Mouse (Mus musculus) embryonic fibroblast, embryonic 13.5 days (primary cell): ENCODE measurements around the gene Lrrc51.

Experiments used
- CTCF ChIP-seq: IDR thresholded peaks from 2 replicates; pipeline ENCODE4 v1.5.1; 2011; ENCODE audit warnings: mild to moderate bottlenecking, control low read depth, low read length, moderate library complexity, borderline replicate concordance; ENCODE audit not compliant: insufficient read depth
- POLR2A ChIP-seq: IDR thresholded peaks from 2 replicates; pipeline ENCODE4 v1.6.1; 2011; ENCODE audit warnings: low read depth, mild to moderate bottlenecking, control low read depth, low read length, moderate library complexity

GRCm38 (mm10) chr7:101964551-101964950, 30.9 kb upstream of the Lrrc51 start:
- TF ChIP-seq CTCF (no peak), POLR2A (no peak)
